Mouse (Mus musculus): ENCODE data around the gene Napsa. TPM values are rescaled to one million over a fixed set of nuclear protein-coding genes. Genes with fewer than 3 reads are reported as not detected.

Napsa gene
- polyA plus RNA-seq, 1 experiment: 256 TPM

GRCm38 (mm10) chr7:44623714-44624542 is 51.7 kb downstream of the Napsa start:
- Histone ChIP-seq H3K36me3 (ENCODE audit: control insufficient read depth, insufficient read depth, low read length) (no peaks in the 10 kb centered on the region), H3K27ac (ENCODE audit: insufficient read depth, low read length) (no peak overlapping the region), H3K4me3 (ENCODE audit: extremely low read depth, insufficient read depth, insufficient read length) (no peak overlapping the region), H3K4me1 (ENCODE audit: control insufficient read depth, insufficient read depth, insufficient read length) (no peaks in the 10 kb centered on the region), H3K27me3 (ENCODE audit: control insufficient read depth, insufficient read depth, low read length) (no peaks in the 10 kb centered on the region)
- DNase-seq (ENCODE audit: low read depth in 1 of 2, low spot score in 2 of 2): no peak
- WGBS: 45% methylated on average over 18 of the region's 18 CpGs
- no peak for TF ChIP-seq POLR2A (IDR thresholded peaks at IDR 0.05; ENCODE audit: low read depth, low read length)
- no peak for TF ChIP-seq CTCF (IDR thresholded peaks at IDR 0.05; ENCODE audit: extremely low read depth, insufficient read depth, insufficient read length, insufficient replicate concordance)

DNA sequence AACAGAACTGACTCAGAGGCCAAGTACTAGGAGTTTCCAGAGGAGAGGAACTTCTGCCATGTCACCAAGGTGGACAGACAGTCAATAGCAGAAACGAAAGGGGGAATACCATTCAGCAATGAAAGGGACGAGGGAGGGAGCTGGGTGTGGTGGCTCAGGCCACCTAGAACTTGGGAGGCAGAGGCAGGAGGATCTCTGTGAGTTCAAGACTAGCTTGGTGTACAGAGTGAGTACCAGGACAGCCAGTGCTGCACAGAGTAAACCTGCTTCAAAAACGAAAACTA is 52.3 kb downstream of the Napsa start:
- no peak for DNase-seq (ENCODE audit: low read depth in 1 of 2, low spot score in 2 of 2)
- WGBS: 61% methylated on average over 3 of the region's 3 CpGs
- Histone ChIP-seq H3K4me1 (ENCODE audit: control insufficient read depth, insufficient read depth, insufficient read length) (no peaks in the 10 kb centered on the region), H3K4me3 (ENCODE audit: extremely low read depth, insufficient read depth, insufficient read length) (no peak overlapping the region), H3K27ac (ENCODE audit: insufficient read depth, low read length) (no peak overlapping the region), H3K27me3 (ENCODE audit: control insufficient read depth, insufficient read depth, low read length) (no peaks in the 10 kb centered on the region), H3K36me3 (ENCODE audit: control insufficient read depth, insufficient read depth, low read length) (no peaks in the 10 kb centered on the region)
- TF ChIP-seq POLR2A (IDR thresholded peaks at IDR 0.05; ENCODE audit: low read depth, low read length) (no peak), CTCF (IDR thresholded peaks at IDR 0.05; ENCODE audit: extremely low read depth, insufficient read depth, insufficient read length, insufficient replicate concordance) (no peak)

- no peak for DNase-seq (ENCODE audit: low read depth in 1 of 2, low spot score in 2 of 2)
- Histone ChIP-seq H3K27ac (ENCODE audit: insufficient read depth, low read length) (no peak overlapping the region), H3K36me3 (ENCODE audit: control insufficient read depth, insufficient read depth, low read length) (no peaks in the 10 kb centered on the region), H3K4me3 (ENCODE audit: extremely low read depth, insufficient read depth, insufficient read length) (no peak overlapping the region), H3K27me3 (ENCODE audit: control insufficient read depth, insufficient read depth, low read length) (no peaks in the 10 kb centered on the region), H3K4me1 (ENCODE audit: control insufficient read depth, insufficient read depth, insufficient read length) (no peaks in the 10 kb centered on the region)
- WGBS: 55% methylated on average over 14 of the region's 14 CpGs
- TF ChIP-seq POLR2A (IDR thresholded peaks at IDR 0.05; ENCODE audit: low read depth, low read length) (no peak), CTCF (IDR thresholded peaks at IDR 0.05; ENCODE audit: extremely low read depth, insufficient read depth, insufficient read length, insufficient replicate concordance) (no peak)
Observed at GRCm38 (mm10) chr7:44624828-44625227, 52.6 kb downstream of the Napsa start.

DNA sequence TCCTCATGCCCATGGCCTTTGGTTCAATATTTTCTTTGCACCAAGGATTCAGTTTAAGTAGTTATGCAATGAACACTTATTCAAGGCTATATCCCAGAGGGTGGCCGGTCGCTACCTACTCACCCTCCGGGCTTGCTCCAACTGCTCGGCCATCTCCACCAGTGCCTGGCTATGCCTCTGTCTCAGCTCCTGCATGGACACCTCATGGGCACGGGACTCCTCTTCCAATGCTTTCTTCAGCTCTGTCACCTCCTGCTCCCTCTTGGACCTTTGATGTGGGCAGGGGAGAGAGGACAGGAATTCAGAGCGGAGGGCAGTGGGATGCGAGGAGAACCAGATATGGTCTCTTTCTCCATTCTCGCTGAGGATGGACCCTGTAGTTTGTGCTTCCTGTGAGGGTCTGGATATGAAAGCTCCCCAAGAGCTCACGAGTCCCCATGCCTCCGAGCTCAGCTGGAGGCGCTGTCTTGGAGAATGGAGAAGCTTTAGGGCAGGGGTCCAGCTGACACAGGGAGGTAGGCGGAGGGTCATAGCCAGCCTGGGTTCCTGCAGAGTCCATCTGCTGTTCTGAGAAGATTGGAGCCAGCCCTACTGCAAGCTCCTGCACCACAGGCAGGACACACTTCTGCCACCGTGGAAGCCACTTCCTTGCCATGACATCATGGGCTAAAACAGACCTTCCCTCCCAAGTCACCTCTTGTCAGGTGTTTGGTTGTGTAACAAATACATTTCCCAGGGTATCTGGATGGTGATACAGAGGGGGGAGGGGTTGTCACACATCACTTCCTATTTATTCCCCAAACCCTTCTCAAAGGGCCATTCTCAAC is 53.3 kb downstream of the Napsa start:
- TF ChIP-seq CTCF (IDR thresholded peaks at IDR 0.05; ENCODE audit: extremely low read depth, insufficient read depth, insufficient read length, insufficient replicate concordance) (no peak), POLR2A (IDR thresholded peaks at IDR 0.05; ENCODE audit: low read depth, low read length) (no peak)
- 84% methylated on average over 13 of the region's 13 CpGs for WGBS
- Histone ChIP-seq H3K4me1 (ENCODE audit: control insufficient read depth, insufficient read depth, insufficient read length) (no peaks in the 10 kb centered on the region), H3K27ac (ENCODE audit: insufficient read depth, low read length) (no peak overlapping the region), H3K4me3 (ENCODE audit: extremely low read depth, insufficient read depth, insufficient read length) (no peak overlapping the region), H3K27me3 (ENCODE audit: control insufficient read depth, insufficient read depth, low read length) (no peaks in the 10 kb centered on the region), H3K36me3 (ENCODE audit: control insufficient read depth, insufficient read depth, low read length) (no peaks in the 10 kb centered on the region)
- DNase-seq (ENCODE audit: low read depth in 1 of 2, low spot score in 2 of 2): no peak

GRCm38 (mm10) chr7:44626068-44626385 is 53.8 kb downstream of the Napsa start:
- Histone ChIP-seq H3K27ac (ENCODE audit: insufficient read depth, low read length) (no peak overlapping the region), H3K27me3 (ENCODE audit: control insufficient read depth, insufficient read depth, low read length) (no peaks in the 10 kb centered on the region), H3K4me3 (ENCODE audit: extremely low read depth, insufficient read depth, insufficient read length) (no peak overlapping the region), H3K36me3 (ENCODE audit: control insufficient read depth, insufficient read depth, low read length) (no peaks in the 10 kb centered on the region), H3K4me1 (ENCODE audit: control insufficient read depth, insufficient read depth, insufficient read length) (no peaks in the 10 kb centered on the region)
- 59% methylated on average over 1 of the region's 1 CpGs for WGBS
- no peak for DNase-seq (ENCODE audit: low read depth in 1 of 2, low spot score in 2 of 2)
- TF ChIP-seq CTCF (IDR thresholded peaks at IDR 0.05; ENCODE audit: extremely low read depth, insufficient read depth, insufficient read length, insufficient replicate concordance) (no peak), POLR2A (IDR thresholded peaks at IDR 0.05; ENCODE audit: low read depth, low read length) (no peak)

GRCm38 (mm10) chr7:44626966-44627365 is 54.8 kb downstream of the Napsa start:
- no peak for DNase-seq (ENCODE audit: low read depth in 1 of 2, low spot score in 2 of 2)
- Histone ChIP-seq H3K27ac (ENCODE audit: insufficient read depth, low read length) (no peak overlapping the region), H3K4me1 (ENCODE audit: control insufficient read depth, insufficient read depth, insufficient read length) (no peaks in the 10 kb centered on the region), H3K27me3 (ENCODE audit: control insufficient read depth, insufficient read depth, low read length) (no peaks in the 10 kb centered on the region), H3K4me3 (ENCODE audit: extremely low read depth, insufficient read depth, insufficient read length) (no peak overlapping the region), H3K36me3 (ENCODE audit: control insufficient read depth, insufficient read depth, low read length) (no peaks in the 10 kb centered on the region)
- TF ChIP-seq CTCF (IDR thresholded peaks at IDR 0.05; ENCODE audit: extremely low read depth, insufficient read depth, insufficient read length, insufficient replicate concordance) (no peak), POLR2A (IDR thresholded peaks at IDR 0.05; ENCODE audit: low read depth, low read length) (no peak)
- 81% methylated on average over 11 of the region's 13 CpGs for WGBS
